Mouse (Mus musculus) urinary bladder, adult 2 months (tissue): ENCODE data around the gene Ogdh. TPM values are rescaled to one million over a fixed set of nuclear protein-coding genes. Genes with fewer than 3 reads are reported as not detected.

Experiments
- DNase-seq: peaks from one replicate; pipeline ENCODE4 v3.0.0; 2022; ENCODE audit warnings: low spot score
- polyA plus RNA-seq: library from polyadenylated mRNA; depleted of rRNA; stranded (reverse); fragments of >200 nt; gene quantifications from 2 replicates; pipeline ENCODE4 v1.2.3, GENCODE M21; 2012; rRNA removed

Gene Ogdh
- polyA plus RNA-seq, 1 experiment: 94.0 TPM

DNA sequence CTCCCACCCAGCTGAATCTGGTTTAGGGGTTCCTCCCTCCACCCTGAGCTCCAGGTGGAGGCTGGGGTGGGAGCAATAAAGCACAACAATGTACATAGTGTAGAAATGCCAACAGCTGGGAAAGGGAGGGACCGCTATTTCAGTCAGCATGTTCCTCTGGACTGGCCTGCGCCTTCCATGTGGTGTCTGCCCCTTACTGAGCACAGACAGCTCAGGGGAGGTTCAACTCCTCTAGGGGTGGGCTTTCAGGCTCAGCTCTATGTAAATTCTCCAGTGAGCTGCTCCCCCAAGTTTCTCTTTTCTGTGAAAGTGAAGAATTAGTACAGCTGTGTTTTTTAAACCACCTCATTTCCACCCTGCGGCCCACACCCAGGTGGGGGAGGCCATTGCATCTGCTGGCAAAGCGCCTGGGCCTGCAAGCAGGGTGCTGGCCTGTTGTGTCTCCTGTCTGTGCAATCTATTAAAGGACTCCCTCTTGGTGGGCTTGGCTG, 114.2 kb downstream of the Ogdh start:
- no peak for DNase-seq

Other genes starting within 250 kb of the Ogdh start
- gene Camk2b, start 225.3 kb upstream of the Ogdh start, polyA plus RNA-seq: 3.0 and 3.9 TPM in 2 replicates
- gene A730071L15Rik, start 91.6 kb upstream of the Ogdh start, polyA plus RNA-seq: 0.31 and 0.32 TPM in 2 replicates
- gene Nudcd3, start 91.2 kb upstream of the Ogdh start, polyA plus RNA-seq: 49.9 and 57.6 TPM in 2 replicates
- 0.16 and 0.18 TPM in 2 replicates for gene Npc1l1, start 61.5 kb upstream of the Ogdh start, polyA plus RNA-seq
- 34.1 and 38.8 TPM in 2 replicates for gene Ddx56, start 23.9 kb upstream of the Ogdh start, polyA plus RNA-seq
- gene Tmed4, start 16.8 kb upstream of the Ogdh start, polyA plus RNA-seq: 83.0 and 98.1 TPM in 2 replicates
- 12.4 and 33.6 TPM in 2 replicates for gene Zmiz2, start 97.4 kb downstream of the Ogdh start, polyA plus RNA-seq
- 1,961 and 2,442 TPM in 2 replicates for gene Ppia, start 123.8 kb downstream of the Ogdh start, polyA plus RNA-seq
- 97.0 and 110 TPM in 2 replicates for gene H2afv, start 152.8 kb downstream of the Ogdh start, polyA plus RNA-seq
- gene Purb, start 184.3 kb downstream of the Ogdh start, polyA plus RNA-seq: 22.3 and 29.5 TPM in 2 replicates
- 10.1 and 12.6 TPM in 2 replicates for gene Myo1g, start 229.3 kb downstream of the Ogdh start, polyA plus RNA-seq